ENCODE assay signal across 8 mouse cellular contexts in genomic region chr12:3098175-3098574, GRCm38 (mm10).
DNase-seq lines count a peak whose midpoint lies in the region; ATAC-seq and TF ChIP-seq lines count a peak whose summit lies in the region.
"Not testable (repeated sequence)": the region's sequence is repeated elsewhere in the genome, so short reads cannot be mapped to it uniquely, and the experiment has no call there.

No protein-coding gene starts in this region.

- not testable (repeated sequence) for H3K27ac ChIP-seq in forebrain, embryonic 11.5 days (ENCODE audit: low read depth, low read length); heart, embryonic 16.5 days (ENCODE audit: low read length); liver, adult 2 months (replicated peaks; ENCODE audit: insufficient read depth, low read depth, low read length); thymus, adult 2 months (ENCODE audit: control insufficient read depth, insufficient read depth, low read length)

- peak; percentile 18 to 37 for DNase-seq in CD8-positive naive resting alpha-beta T cell, adult 2 months (ENCODE audit: low read depth in 2 of 2, low spot score in 2 of 2)
- peak; percentile 5 for DNase-seq in brain, adult 2 months (ENCODE audit: low read depth, low spot score)
- DNase-seq in forebrain, embryonic 11.5 days (ENCODE audit: low spot score) = peak; percentile 48
- peak; percentile 57 for DNase-seq in kidney, postnatal 14 days
- peak; percentile 1 for DNase-seq in liver, adult 2 months (ENCODE audit: extremely low read depth, low read depth, low spot score)
- DNase-seq in neural tube, embryonic 10.5 days (ENCODE audit: extremely low spot score, low spot score) = peak; percentile 11
- DNase-seq in thymus, adult 2 months = peak; percentile 42

- H3K79me2 ChIP-seq in liver, adult 2 months (ENCODE audit: control insufficient read depth, insufficient read depth, low read length) = not testable (repeated sequence)

- WGBS in forebrain, embryonic 11.5 days = 24% methylated on average over 2 of the region's 2 CpGs
- WGBS in heart, embryonic 16.5 days = 28% methylated on average over 2 of the region's 2 CpGs
- WGBS in liver, adult 2 months = 29% methylated on average over 2 of the region's 2 CpGs
- WGBS in thymus, adult 2 months = 9% methylated on average over 2 of the region's 2 CpGs

- H3K9ac ChIP-seq in forebrain, embryonic 11.5 days (ENCODE audit: low read length); heart, embryonic 16.5 days (ENCODE audit: low read length); liver, adult 2 months (ENCODE audit: low read depth, low read length): not testable (repeated sequence)

- not testable (repeated sequence) for H3K36me3 ChIP-seq in forebrain, embryonic 11.5 days (ENCODE audit: control insufficient read depth, insufficient read depth, low read length); heart, embryonic 16.5 days (ENCODE audit: control insufficient read depth, insufficient read depth); liver, adult 2 months (ENCODE audit: control insufficient read depth, insufficient read depth, low read length); thymus, adult 2 months (ENCODE audit: control insufficient read depth, insufficient read depth, low read length)

- H3K9me3 ChIP-seq in forebrain, embryonic 11.5 days (ENCODE audit: control insufficient read depth, low read length); heart, embryonic 16.5 days (replicated peaks; ENCODE audit: control insufficient read depth, low read length): not testable (repeated sequence)

- TF ChIP-seq POLR2A in liver, adult 2 months (IDR thresholded peaks at IDR 0.05; ENCODE audit: extremely low read depth, insufficient read depth, low read length); thymus, adult 2 months (IDR thresholded peaks at IDR 0.05; ENCODE audit: control insufficient read depth, extremely low read depth, insufficient read depth, low read length, poor library complexity): not testable (repeated sequence)

- peak; percentile 19; the same call in 1 of the 2 replicates for TF ChIP-seq CTCF in liver, adult 2 months (IDR thresholded peaks at IDR 0.05; ENCODE audit: low read depth, low read length)
- TF ChIP-seq CTCF in thymus, adult 2 months (IDR thresholded peaks at IDR 0.05; ENCODE audit: borderline replicate concordance, control insufficient read depth, extremely low read depth, insufficient read depth, low read length, poor library complexity) = not testable (repeated sequence)

- not testable (repeated sequence) for ATAC-seq in forebrain, embryonic 11.5 days (replicated peaks; ENCODE audit: low FRiP score)
- 0 out of 2 replicates have a peak, but pooled peaks have one; percentile 32 for ATAC-seq in heart, embryonic 16.5 days (replicated peaks; ENCODE audit: extremely low read depth, insufficient read depth, low FRiP score)

- H3K4me1 ChIP-seq in forebrain, embryonic 11.5 days (replicated peaks; ENCODE audit: control insufficient read depth, insufficient read depth, low read length); heart, embryonic 16.5 days (ENCODE audit: control insufficient read depth, insufficient read depth, low read length); liver, adult 2 months (ENCODE audit: control insufficient read depth, insufficient read depth, low read length); thymus, adult 2 months (replicated peaks; ENCODE audit: control insufficient read depth, insufficient read depth, low read length): not testable (repeated sequence)

- H3K27me3 ChIP-seq in forebrain, embryonic 11.5 days (ENCODE audit: control insufficient read depth, insufficient read depth, low read length); heart, embryonic 16.5 days (ENCODE audit: control insufficient read depth, insufficient read depth, low read length); liver, adult 2 months (ENCODE audit: control insufficient read depth, insufficient read depth, low read length); thymus, adult 2 months (ENCODE audit: control insufficient read depth, insufficient read depth, low read length): not testable (repeated sequence)

- not testable (repeated sequence) for H3K4me2 ChIP-seq in forebrain, embryonic 11.5 days (ENCODE audit: low read depth, low read length, severe bottlenecking); heart, embryonic 16.5 days (ENCODE audit: low read depth, low read length)

- not testable (repeated sequence) for H3K4me3 ChIP-seq in forebrain, embryonic 11.5 days (ENCODE audit: low read depth, low read length); heart, embryonic 16.5 days (ENCODE audit: low read length); liver, adult 2 months (ENCODE audit: insufficient read depth, low read depth, low read length); thymus, adult 2 months (ENCODE audit: control insufficient read depth, insufficient read depth, low read length)

Comparison
In these comparisons a context has a peak if more than half of its experiments do, and no peak if none do; other contexts are left out.
1. DNase-seq: peak in every context shown above with its lines; median percentile 57 in kidney, postnatal 14 days; 48 in forebrain, embryonic 11.5 days; 42 in thymus, adult 2 months; 28 in CD8-positive naive resting alpha-beta T cell, adult 2 months; 11 in neural tube, embryonic 10.5 days; 5 in brain, adult 2 months; 1 in liver, adult 2 months.